Mouse (Mus musculus) forebrain, embryonic 12.5 days (tissue): Measurements from ENCODE around the gene Gstt3. TPM values are rescaled to one million over a fixed set of nuclear protein-coding genes. Genes with fewer than 3 reads are reported as not detected.
A peak's percentile ranks its signal among the peaks of the same experiment; 100 is the strongest.
"Not testable (repeated sequence)": the region's sequence is repeated elsewhere in the genome, so short reads cannot be mapped to it uniquely, and the experiment has no call there.

Source experiments
- ATAC-seq: fragments of 200-750 bp; cut with Nextera tagmentation; 2 replicates; pipeline ENCODE4 v1.8.0; 2017; ENCODE audit warnings: moderate TSS enrichment; ENCODE audit not compliant: low FRiP score
- H3K27ac ChIP-seq: fragments of 300-500 bp; sonication (generic); 2 replicates; pipeline ENCODE4 v1.5.1; 2016; ENCODE audit warnings: mild to moderate bottlenecking
- H3K27me3 ChIP-seq: fragments of 300-500 bp; sonication (generic); 2 replicates; pipeline ENCODE4 v1.6.1; 2016; ENCODE audit warnings: mild to moderate bottlenecking
- H3K36me3 ChIP-seq: fragments of 300-500 bp; sonication (generic); replicated peaks from 2 replicates; pipeline ENCODE4 v1.6.1; 2016; ENCODE audit warnings: mild to moderate bottlenecking
- H3K4me1 ChIP-seq: fragments of 300-500 bp; sonication (generic); 2 replicates; pipeline ENCODE4 v1.6.1; 2016
- H3K4me2 ChIP-seq: fragments of 300-500 bp; sonication (generic); 2 replicates; pipeline ENCODE4 v1.6.1; 2016; ENCODE audit warnings: mild to moderate bottlenecking, moderate library complexity
- H3K4me3 ChIP-seq: fragments of 300-500 bp; sonication (generic); replicated peaks from 2 replicates; pipeline ENCODE4 v1.5.1; 2016; ENCODE audit warnings: mild to moderate bottlenecking
- H3K9ac ChIP-seq: fragments of 300-500 bp; sonication (generic); 2 replicates; pipeline ENCODE4 v1.6.1; 2016; ENCODE audit warnings: mild to moderate bottlenecking
- H3K9me3 ChIP-seq: fragments of 300-500 bp; sonication (generic); 2 replicates; pipeline ENCODE4 v1.6.1; 2016
- WGBS: fragments of 180-500 bp; shearing (Covaris S2); methylation state at CpG from one replicate; pipeline ENCODE4 v1.1.7; 2016; 5-methylcytosine and 5-hydroxymethylcytosine counted together
- polyA plus RNA-seq: library from polyadenylated mRNA; unstranded; fragments of >200 nt; fragmentation: Nextera tagmentation; extraction: Ambion mirVana; gene quantifications from 2 replicates; pipeline ENCODE4 v1.2.1, GENCODE M21; 2016

Gstt3 gene
- polyA plus RNA-seq, 1 experiment from 2014 or later, result 1.5 TPM

GRCm38 (mm10) chr10:75774587-75774986, 6.6 kb downstream of the Gstt3 start:
- Histone ChIP-seq H3K4me2 (no peak overlapping the region), H3K36me3 (no peaks in the 10 kb centered on the region), H3K4me1 (peaks cover 15% of the 10 kb centered on the region), H3K27me3 (peaks cover 28% of the 10 kb centered on the region), H3K27ac (no peak overlapping the region), H3K9ac (no peak overlapping the region), H3K4me3 (no peak overlapping the region), H3K9me3 (no peaks in the 10 kb centered on the region)
- no peak for ATAC-seq
- 91% methylated on average over 9 of the region's 9 CpGs for WGBS

- no peaks in the 10 kb centered on the region for H3K9me3 ChIP-seq
- no peak overlapping the region for H3K4me3 ChIP-seq
- WGBS, result 92% methylated on average over 5 of the region's 5 CpGs
- no peak overlapping the region for H3K27ac ChIP-seq
- no peak overlapping the region for H3K9ac ChIP-seq
- H3K4me1 ChIP-seq, result peaks cover 14% of the 10 kb centered on the region
- H3K27me3 ChIP-seq, result peaks cover 23% of the 10 kb centered on the region
- ATAC-seq, result no peak
- no peaks in the 10 kb centered on the region for H3K36me3 ChIP-seq
- H3K4me2 ChIP-seq, result no peak overlapping the region
These were observed 7.1 kb downstream of the Gstt3 start for GRCm38 (mm10) chr10:75774102-75774501.

- H3K27me3 ChIP-seq, result peaks cover 14% of the 10 kb centered on the region
- peak; percentile 98 for ATAC-seq
- H3K4me3 ChIP-seq, result peak within 1 kb of the TSS; percentile 66
- no peak within 1 kb of the TSS for H3K27ac ChIP-seq
- H3K9ac ChIP-seq, result peak within 1 kb of the TSS; percentile 68
- under 1% methylated on average over 47 of the region's 47 CpGs for WGBS
- no peaks in the 10 kb centered on the region for H3K36me3 ChIP-seq
- peaks cover 14% of the 10 kb centered on the region for H3K4me1 ChIP-seq
- no peaks in the 10 kb centered on the region for H3K9me3 ChIP-seq
- H3K4me2 ChIP-seq, result peak within 1 kb of the TSS; percentile 77
These were observed 8.2 kb downstream of the Gstt3 start, which contains the start of gene Ddt for GRCm38 (mm10) chr10:75772795-75773664. Gene Ddt (minus strand): TSS chr10:75773414.

GRCm38 (mm10) chr10:75767756-75768155, 13.5 kb downstream of the Gstt3 start:
- not testable (repeated sequence) for H3K36me3 ChIP-seq, H3K9ac ChIP-seq, ATAC-seq, H3K4me2 ChIP-seq, H3K4me3 ChIP-seq, H3K9me3 ChIP-seq, H3K27ac ChIP-seq, H3K27me3 ChIP-seq
- 29% methylated on average over 5 of the region's 5 CpGs for WGBS
- H3K4me1 ChIP-seq, result peaks cover 20% of the 10 kb centered on the region

- Histone ChIP-seq H3K4me3 (no peak overlapping the region), H3K4me2 (no peak overlapping the region), H3K4me1 (peaks cover 17% of the 10 kb centered on the region), H3K27me3 (no peaks in the 10 kb centered on the region), H3K9ac (no peak overlapping the region), H3K36me3 (no peaks in the 10 kb centered on the region), H3K9me3 (no peaks in the 10 kb centered on the region), H3K27ac (no peak overlapping the region)
- ATAC-seq, result no peak
- WGBS, result 86% methylated on average over 6 of the region's 6 CpGs
These were observed 14.4 kb downstream of the Gstt3 start for GRCm38 (mm10) chr10:75766856-75767255.

GRCm38 (mm10) chr10:75764519-75765473, 16.4 kb downstream of the Gstt3 start:
- Histone ChIP-seq H3K4me2 (peak overlapping the region; percentile 87), H3K27me3 (no peaks in the 10 kb centered on the region), H3K27ac (peak overlapping the region; percentile 69), H3K4me3 (peak overlapping the region; percentile 85), H3K36me3 (peaks cover 5% of the 10 kb centered on the region; the same call in 1 of the 2 replicates), H3K9ac (peak overlapping the region; percentile 87), H3K9me3 (no peaks in the 10 kb centered on the region), H3K4me1 (peaks cover 15% of the 10 kb centered on the region)
- ATAC-seq, result peak; percentile 37
- WGBS, result 1% methylated on average over 27 of the region's 27 CpGs

GRCm38 (mm10) chr10:75763682-75764518, 17.3 kb downstream of the Gstt3 start, which contains the start of gene Cabin1:
Gene Cabin1 (minus strand): TSS chr10:75764341.
- Histone ChIP-seq H3K9ac (peak within 1 kb of the TSS; percentile 87), H3K4me3 (peak within 1 kb of the TSS; percentile 85), H3K36me3 (peaks cover 12% of the 10 kb centered on the region; the same call in 1 of the 2 replicates), H3K9me3 (no peaks in the 10 kb centered on the region), H3K27ac (peak within 1 kb of the TSS; percentile 69), H3K4me1 (peaks cover 15% of the 10 kb centered on the region), H3K4me2 (peak within 1 kb of the TSS; percentile 87), H3K27me3 (no peaks in the 10 kb centered on the region)
- under 1% methylated on average over 60 of the region's 61 CpGs for WGBS
- ATAC-seq, result peak; percentile 99

- peak overlapping the region; percentile 33; the same call in 1 of the 2 replicates for H3K4me2 ChIP-seq
- peaks cover 15% of the 10 kb centered on the region for H3K4me1 ChIP-seq
- H3K9ac ChIP-seq, result no peak overlapping the region
- no peak for ATAC-seq
- H3K36me3 ChIP-seq, result peaks cover 18% of the 10 kb centered on the region; the same call in 1 of the 2 replicates
- no peak overlapping the region for H3K4me3 ChIP-seq
- no peaks in the 10 kb centered on the region for H3K9me3 ChIP-seq
- over 99% methylated on average over 3 of the region's 3 CpGs for WGBS
- no peaks in the 10 kb centered on the region for H3K27me3 ChIP-seq
- no peak overlapping the region for H3K27ac ChIP-seq
These were observed 18.8 kb downstream of the Gstt3 start for GRCm38 (mm10) chr10:75762413-75762812.

- ATAC-seq, result no peak
- no peak overlapping the region for H3K4me3 ChIP-seq
- 98% methylated on average over 3 of the region's 3 CpGs for WGBS
- no peak overlapping the region for H3K9ac ChIP-seq
- no peak overlapping the region for H3K27ac ChIP-seq
- H3K27me3 ChIP-seq, result no peaks in the 10 kb centered on the region
- no peak overlapping the region for H3K4me2 ChIP-seq
- no peaks in the 10 kb centered on the region for H3K9me3 ChIP-seq
- peaks cover 15% of the 10 kb centered on the region for H3K4me1 ChIP-seq
- H3K36me3 ChIP-seq, result peaks cover 20% of the 10 kb centered on the region
These were observed 20.9 kb downstream of the Gstt3 start for GRCm38 (mm10) chr10:75760311-75760710.

- no peaks in the 10 kb centered on the region for H3K4me1 ChIP-seq
- H3K27ac ChIP-seq, result no peak overlapping the region
- no peak overlapping the region for H3K4me3 ChIP-seq
- ATAC-seq, result no peak
- H3K4me2 ChIP-seq, result no peak overlapping the region
- H3K27me3 ChIP-seq, result no peaks in the 10 kb centered on the region
- 94% methylated on average over 11 of the region's 11 CpGs for WGBS
- peaks cover 54% of the 10 kb centered on the region for H3K36me3 ChIP-seq
- no peaks in the 10 kb centered on the region for H3K9me3 ChIP-seq
- no peak overlapping the region for H3K9ac ChIP-seq
These were observed 24.5 kb downstream of the Gstt3 start for GRCm38 (mm10) chr10:75756719-75757118.

GRCm38 (mm10) chr10:75744017-75744416, 37.2 kb downstream of the Gstt3 start:
- ATAC-seq, result peak; percentile 81
- WGBS, result 46% methylated on average over 3 of the region's 3 CpGs
- H3K36me3 ChIP-seq, result peaks cover 91% of the 10 kb centered on the region
- H3K27me3 ChIP-seq, result no peaks in the 10 kb centered on the region
- H3K4me3 ChIP-seq, result no peak overlapping the region
- H3K27ac ChIP-seq, result 0 out of 2 replicates have a peak overlapping the region, but pooled peaks have one; percentile 42
- no peak overlapping the region for H3K9ac ChIP-seq
- no peaks in the 10 kb centered on the region for H3K9me3 ChIP-seq
- H3K4me2 ChIP-seq, result no peak overlapping the region
- no peaks in the 10 kb centered on the region for H3K4me1 ChIP-seq
